Mouse (Mus musculus) limb, embryonic 13.5 days (tissue): Measurements from ENCODE around the gene Ece1. TPM values are rescaled to one million over a fixed set of nuclear protein-coding genes. Genes with fewer than 3 reads are reported as not detected.

ENCODE experiments used
- ATAC-seq: fragments of 200-750 bp; cut with Nextera tagmentation; 2 replicates; pipeline ENCODE4 v1.8.0; 2017; ENCODE audit warnings: low read depth, moderate number of reproducible peaks, moderate TSS enrichment; ENCODE audit not compliant: low FRiP score
- H3K27ac ChIP-seq: fragments of 300-500 bp; sonication (generic); 2 replicates; pipeline ENCODE4 v1.5.1; 2015; ENCODE audit warnings: inconsistent platforms, mild to moderate bottlenecking, moderate library complexity
- H3K27me3 ChIP-seq: fragments of 300-500 bp; sonication (generic); 2 replicates; pipeline ENCODE4 v1.6.1; 2015; ENCODE audit warnings: mild to moderate bottlenecking, inconsistent platforms
- H3K36me3 ChIP-seq: fragments of 300-500 bp; sonication (generic); 2 replicates; pipeline ENCODE4 v1.6.1; 2015; ENCODE audit warnings: inconsistent platforms, mild to moderate bottlenecking, moderate library complexity
- H3K4me1 ChIP-seq: fragments of 300-500 bp; sonication (generic); 2 replicates; pipeline ENCODE4 v1.6.1; 2015; ENCODE audit warnings: inconsistent platforms
- H3K4me2 ChIP-seq: fragments of 300-500 bp; sonication (generic); replicated peaks from 2 replicates; pipeline ENCODE4 v1.6.1; 2015; ENCODE audit warnings: inconsistent platforms, mild to moderate bottlenecking, moderate library complexity
- H3K4me3 ChIP-seq: fragments of 300-500 bp; sonication (generic); 2 replicates; pipeline ENCODE4 v1.5.1; 2015; ENCODE audit warnings: moderate library complexity, mild to moderate bottlenecking, inconsistent platforms
- H3K9ac ChIP-seq: fragments of 300-500 bp; sonication (generic); 2 replicates; pipeline ENCODE4 v1.6.1; 2015; ENCODE audit warnings: mild to moderate bottlenecking, inconsistent platforms
- H3K9me3 ChIP-seq: fragments of 300-500 bp; sonication (generic); 2 replicates; pipeline ENCODE4 v1.6.1; 2016; ENCODE audit warnings: inconsistent platforms
- WGBS: fragments of 180-500 bp; shearing (Covaris S2); methylation state at CpG from one replicate; pipeline ENCODE4 v1.1.7; 2015; 5-methylcytosine and 5-hydroxymethylcytosine counted together
- polyA plus RNA-seq: library from polyadenylated mRNA; unstranded; fragments of >200 nt; fragmentation: Nextera tagmentation; extraction: Ambion mirVana; gene quantifications from 2 replicates; pipeline ENCODE4 v1.2.1, GENCODE M21; 2015

Gene Ece1
- polyA plus RNA-seq, 1 experiment from 2014 or later = 29.2 TPM

- ATAC-seq = no peak
- no peak overlapping the region for H3K9ac ChIP-seq
- peaks cover 58% of the 10 kb centered on the region for H3K36me3 ChIP-seq
- peaks cover 43% of the 10 kb centered on the region for H3K4me1 ChIP-seq
- H3K4me3 ChIP-seq = no peak overlapping the region
- H3K27me3 ChIP-seq = no peaks in the 10 kb centered on the region
- H3K27ac ChIP-seq = no peak overlapping the region
- 0 out of 2 replicates have a peak, but pooled peaks cover 4% of the 10 kb centered on the region for H3K9me3 ChIP-seq
- H3K4me2 ChIP-seq = no peak overlapping the region
- WGBS = 67% methylated on average over 5 of the region's 5 CpGs
These were observed 71.3 kb downstream of the Ece1 start for GRCm38 (mm10) chr4:137933328-137933727.

- Histone ChIP-seq H3K4me1 (peaks cover 17% of the 10 kb centered on the region), H3K9me3 (0 out of 2 replicates have a peak, but pooled peaks cover 4% of the 10 kb centered on the region), H3K36me3 (peaks cover 80% of the 10 kb centered on the region), H3K27me3 (no peaks in the 10 kb centered on the region), H3K9ac (no peak overlapping the region), H3K4me2 (no peak overlapping the region), H3K27ac (no peak overlapping the region), H3K4me3 (no peak overlapping the region)
- WGBS = 91% methylated on average over 4 of the region's 4 CpGs
- no peak for ATAC-seq
These were observed 74.1 kb downstream of the Ece1 start for GRCm38 (mm10) chr4:137936134-137936533.

GRCm38 (mm10) chr4:137940061-137940460 is 78.0 kb downstream of the Ece1 start:
- Histone ChIP-seq H3K4me3 (no peak overlapping the region), H3K9ac (no peak overlapping the region), H3K4me1 (no peaks in the 10 kb centered on the region), H3K36me3 (peaks cover 96% of the 10 kb centered on the region), H3K9me3 (no peaks in the 10 kb centered on the region), H3K4me2 (no peak overlapping the region), H3K27ac (no peak overlapping the region), H3K27me3 (no peaks in the 10 kb centered on the region)
- ATAC-seq = no peak
- 93% methylated on average over 10 of the region's 10 CpGs for WGBS

GRCm38 (mm10) chr4:137941131-137941844 is 79.3 kb downstream of the Ece1 start:
- no peak overlapping the region for H3K4me3 ChIP-seq
- H3K27me3 ChIP-seq = no peaks in the 10 kb centered on the region
- no peak overlapping the region for H3K9ac ChIP-seq
- peaks cover 98% of the 10 kb centered on the region for H3K36me3 ChIP-seq
- no peak overlapping the region for H3K27ac ChIP-seq
- no peaks in the 10 kb centered on the region for H3K9me3 ChIP-seq
- no peak overlapping the region for H3K4me2 ChIP-seq
- ATAC-seq = no peak
- 93% methylated on average over 12 of the region's 12 CpGs for WGBS
- H3K4me1 ChIP-seq = no peaks in the 10 kb centered on the region

GRCm38 (mm10) chr4:137941871-137942781 is 80.1 kb downstream of the Ece1 start:
- H3K9ac ChIP-seq = 0 out of 2 replicates have a peak overlapping the region, but pooled peaks have one; percentile 25
- no peaks in the 10 kb centered on the region for H3K4me1 ChIP-seq
- no peak overlapping the region for H3K27ac ChIP-seq
- no peak overlapping the region for H3K4me2 ChIP-seq
- H3K4me3 ChIP-seq = no peak overlapping the region
- no peak for ATAC-seq
- H3K36me3 ChIP-seq = peaks cover 96% of the 10 kb centered on the region
- H3K9me3 ChIP-seq = no peaks in the 10 kb centered on the region
- H3K27me3 ChIP-seq = no peaks in the 10 kb centered on the region
- 70% methylated on average over 17 of the region's 17 CpGs for WGBS

GRCm38 (mm10) chr4:137942782-137943486 is 80.9 kb downstream of the Ece1 start:
- H3K4me2 ChIP-seq = no peak overlapping the region
- peaks cover 94% of the 10 kb centered on the region for H3K36me3 ChIP-seq
- H3K9me3 ChIP-seq = no peaks in the 10 kb centered on the region
- H3K27me3 ChIP-seq = no peaks in the 10 kb centered on the region
- H3K27ac ChIP-seq = no peak overlapping the region
- no peaks in the 10 kb centered on the region for H3K4me1 ChIP-seq
- ATAC-seq = no peak
- H3K9ac ChIP-seq = no peak overlapping the region
- H3K4me3 ChIP-seq = no peak overlapping the region
- WGBS = 74% methylated on average over 9 of the region's 9 CpGs

GRCm38 (mm10) chr4:137943540-137943939 is 81.5 kb downstream of the Ece1 start:
- H3K27ac ChIP-seq = no peak overlapping the region
- H3K27me3 ChIP-seq = no peaks in the 10 kb centered on the region
- H3K9me3 ChIP-seq = no peaks in the 10 kb centered on the region
- no peak overlapping the region for H3K4me2 ChIP-seq
- H3K36me3 ChIP-seq = peaks cover 94% of the 10 kb centered on the region
- H3K9ac ChIP-seq = no peak overlapping the region
- ATAC-seq = no peak
- H3K4me3 ChIP-seq = no peak overlapping the region
- WGBS = 95% methylated on average over 10 of the region's 10 CpGs
- no peaks in the 10 kb centered on the region for H3K4me1 ChIP-seq

GRCm38 (mm10) chr4:137945376-137945775 is 83.3 kb downstream of the Ece1 start:
- no peaks in the 10 kb centered on the region for H3K4me1 ChIP-seq
- WGBS = 74% methylated on average over 4 of the region's 4 CpGs
- H3K36me3 ChIP-seq = peaks cover 94% of the 10 kb centered on the region
- no peak overlapping the region for H3K4me2 ChIP-seq
- no peaks in the 10 kb centered on the region for H3K27me3 ChIP-seq
- H3K9me3 ChIP-seq = 0 out of 2 replicates have a peak, but pooled peaks cover 3% of the 10 kb centered on the region
- H3K4me3 ChIP-seq = no peak overlapping the region
- no peak overlapping the region for H3K27ac ChIP-seq
- no peak for ATAC-seq
- no peak overlapping the region for H3K9ac ChIP-seq

- Histone ChIP-seq H3K4me1 (no peaks in the 10 kb centered on the region), H3K27me3 (no peaks in the 10 kb centered on the region), H3K4me3 (no peak overlapping the region), H3K4me2 (no peak overlapping the region), H3K36me3 (peaks cover 94% of the 10 kb centered on the region), H3K9ac (no peak overlapping the region), H3K9me3 (0 out of 2 replicates have a peak, but pooled peaks cover 6% of the 10 kb centered on the region), H3K27ac (no peak overlapping the region)
- ATAC-seq = no peak
- 91% methylated on average over 11 of the region's 11 CpGs for WGBS
These were observed 84.4 kb downstream of the Ece1 start for GRCm38 (mm10) chr4:137946419-137946818.

- WGBS = 42% methylated on average over 4 of the region's 4 CpGs
These were observed 90.8 kb downstream of the Ece1 start for GRCm38 (mm10) chr4:137952840-137953239.

GRCm38 (mm10) chr4:137954184-137954583 is 92.1 kb downstream of the Ece1 start:
- Histone ChIP-seq H3K27ac (no peak overlapping the region), H3K36me3 (peaks cover 89% of the 10 kb centered on the region), H3K9ac (no peak overlapping the region), H3K4me2 (no peak overlapping the region), H3K27me3 (no peaks in the 10 kb centered on the region), H3K4me1 (no peaks in the 10 kb centered on the region), H3K4me3 (no peak overlapping the region), H3K9me3 (peaks cover 7% of the 10 kb centered on the region; the same call in 1 of the 2 replicates)
- WGBS = 85% methylated on average over 2 of the region's 2 CpGs
- no peak for ATAC-seq

More at GRCm38 (mm10) chr4:137952840-137953239, 90.8 kb downstream of the Ece1 start:
- Histone ChIP-seq H3K4me1 (no peaks in the 10 kb centered on the region), H3K4me2 (no peak overlapping the region), H3K4me3 (no peak overlapping the region), H3K27ac (no peak overlapping the region), H3K27me3 (no peaks in the 10 kb centered on the region), H3K36me3 (peaks cover 89% of the 10 kb centered on the region), H3K9ac (no peak overlapping the region), H3K9me3 (0 out of 2 replicates have a peak, but pooled peaks cover 6% of the 10 kb centered on the region)
- no peak for ATAC-seq
